Mouse (Mus musculus): ENCODE data around the gene Tnrc18. TPM values are rescaled to one million over a fixed set of nuclear protein-coding genes. Genes with fewer than 3 reads are reported as not detected.

The Tnrc18 gene
- polyA plus RNA-seq, 1 experiment from 2014 or later, result 32.3 TPM

DNA sequence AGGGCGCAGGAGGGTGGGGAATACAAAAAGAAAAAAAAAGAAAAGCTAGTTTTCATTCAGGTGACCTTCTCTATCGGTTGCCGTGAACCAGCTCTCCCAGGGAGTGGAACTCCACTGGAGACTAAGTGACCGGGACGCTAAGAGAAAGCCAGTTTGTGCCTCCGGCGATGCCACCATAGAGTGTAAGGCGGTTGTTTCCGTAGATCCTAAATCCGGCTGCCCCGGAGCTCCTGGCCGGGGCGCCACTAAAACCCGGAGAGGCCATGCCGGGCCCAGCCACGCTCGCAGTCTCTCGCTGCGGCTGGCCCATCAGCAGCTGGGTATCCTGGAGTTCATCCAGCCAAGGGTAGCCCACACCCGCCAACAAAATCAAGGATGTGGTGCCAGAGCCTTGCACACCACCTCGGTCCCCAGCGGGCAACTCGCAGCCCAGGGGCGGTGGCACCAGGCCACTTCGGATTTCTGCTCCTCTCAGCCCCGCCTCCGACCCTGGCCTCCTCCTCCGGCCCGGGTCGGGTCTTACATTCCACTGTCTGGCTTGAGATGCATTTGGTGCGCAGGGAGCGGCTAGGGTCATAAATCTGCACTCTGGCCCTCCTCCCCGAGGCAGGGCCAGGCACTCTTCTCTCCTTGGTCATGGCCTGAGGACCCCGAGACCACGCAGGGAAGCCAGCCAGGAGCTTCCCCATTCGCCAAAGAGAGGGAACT is 4.0 kb upstream of the Tnrc18 start:
- WGBS, result 0% methylated on average over 36 of the region's 36 CpGs
- peaks cover 30% of the 10 kb centered on the region for H3K4me1 ChIP-seq
- H3K9ac ChIP-seq, result peak overlapping the region; percentile 65

DNA sequence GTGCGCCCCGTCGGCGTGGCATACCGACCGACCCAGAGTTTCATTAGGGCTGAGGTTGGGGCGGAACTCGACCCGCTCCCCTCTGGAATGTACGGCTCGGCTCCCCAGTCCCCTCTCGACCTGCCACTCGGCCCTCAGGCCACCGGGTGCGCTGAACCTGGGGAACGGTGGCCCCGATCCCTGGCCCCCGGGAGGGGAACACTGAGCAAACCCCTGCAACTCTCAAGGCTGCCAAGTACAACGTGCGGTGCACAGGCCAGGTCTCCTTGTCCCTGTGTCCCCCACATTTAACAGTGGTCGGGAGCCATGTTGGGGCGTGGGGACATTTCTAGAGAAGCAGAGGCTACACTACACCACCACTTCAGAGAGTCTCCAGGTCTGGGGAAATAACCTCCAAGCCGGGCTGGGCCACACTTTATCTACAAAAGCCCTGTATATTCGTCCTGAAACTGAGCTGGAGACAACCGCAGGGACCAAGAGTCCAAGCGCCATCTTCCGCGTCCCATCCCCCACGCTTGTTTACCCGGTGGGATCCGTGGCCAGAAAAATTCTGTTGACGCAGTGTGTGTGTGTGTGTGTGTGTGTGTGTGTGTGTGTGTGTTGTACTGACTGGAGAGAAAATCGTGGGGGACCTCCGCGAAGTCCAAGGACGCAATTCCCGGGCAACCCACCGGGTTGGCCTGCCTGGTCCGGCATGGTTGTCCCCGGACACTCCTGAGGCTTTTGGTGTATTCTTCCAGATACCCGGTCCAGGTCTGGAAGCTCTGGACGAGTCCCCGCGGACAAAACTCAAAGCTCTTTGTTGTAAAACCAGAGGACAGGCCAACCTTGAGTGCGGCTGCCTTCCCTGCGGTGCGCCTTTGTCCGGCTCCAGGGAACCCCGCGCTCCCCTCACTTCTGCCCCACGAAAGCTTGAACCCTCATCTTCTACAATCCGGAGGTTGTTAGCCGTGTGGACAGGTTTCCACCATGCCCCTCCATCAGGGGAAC is 3.1 kb upstream of the Tnrc18 start:
- Histone ChIP-seq H3K4me2 (peak overlapping the region; percentile 87), H3K9me3 (no peaks in the 10 kb centered on the region), H3K4me1 (peaks cover 28% of the 10 kb centered on the region), H3K4me3 (peak overlapping the region; percentile 88), H3K27me3 (no peaks in the 10 kb centered on the region), H3K27ac (peak overlapping the region; percentile 100), H3K36me3 (no peaks in the 10 kb centered on the region), H3K9ac (peak overlapping the region; percentile 65)
- under 1% methylated on average over 52 of the region's 53 CpGs for WGBS
- no peak for ATAC-seq (ENCODE audit: borderline replicate concordance, extremely low read depth, low FRiP score, low TSS enrichment)

More for the DNA sequence above, 4.0 kb upstream of the Tnrc18 start:
- H3K36me3 ChIP-seq, result no peaks in the 10 kb centered on the region
- H3K27ac ChIP-seq, result peak overlapping the region; percentile 100
- ATAC-seq (ENCODE audit: borderline replicate concordance, extremely low read depth, low FRiP score, low TSS enrichment), result peak; percentile 33; the same call in 1 of the 2 replicates
- peak overlapping the region; percentile 88 for H3K4me3 ChIP-seq
- peak overlapping the region; percentile 87 for H3K4me2 ChIP-seq
- no peaks in the 10 kb centered on the region for H3K27me3 ChIP-seq
- no peaks in the 10 kb centered on the region for H3K9me3 ChIP-seq

DNA sequence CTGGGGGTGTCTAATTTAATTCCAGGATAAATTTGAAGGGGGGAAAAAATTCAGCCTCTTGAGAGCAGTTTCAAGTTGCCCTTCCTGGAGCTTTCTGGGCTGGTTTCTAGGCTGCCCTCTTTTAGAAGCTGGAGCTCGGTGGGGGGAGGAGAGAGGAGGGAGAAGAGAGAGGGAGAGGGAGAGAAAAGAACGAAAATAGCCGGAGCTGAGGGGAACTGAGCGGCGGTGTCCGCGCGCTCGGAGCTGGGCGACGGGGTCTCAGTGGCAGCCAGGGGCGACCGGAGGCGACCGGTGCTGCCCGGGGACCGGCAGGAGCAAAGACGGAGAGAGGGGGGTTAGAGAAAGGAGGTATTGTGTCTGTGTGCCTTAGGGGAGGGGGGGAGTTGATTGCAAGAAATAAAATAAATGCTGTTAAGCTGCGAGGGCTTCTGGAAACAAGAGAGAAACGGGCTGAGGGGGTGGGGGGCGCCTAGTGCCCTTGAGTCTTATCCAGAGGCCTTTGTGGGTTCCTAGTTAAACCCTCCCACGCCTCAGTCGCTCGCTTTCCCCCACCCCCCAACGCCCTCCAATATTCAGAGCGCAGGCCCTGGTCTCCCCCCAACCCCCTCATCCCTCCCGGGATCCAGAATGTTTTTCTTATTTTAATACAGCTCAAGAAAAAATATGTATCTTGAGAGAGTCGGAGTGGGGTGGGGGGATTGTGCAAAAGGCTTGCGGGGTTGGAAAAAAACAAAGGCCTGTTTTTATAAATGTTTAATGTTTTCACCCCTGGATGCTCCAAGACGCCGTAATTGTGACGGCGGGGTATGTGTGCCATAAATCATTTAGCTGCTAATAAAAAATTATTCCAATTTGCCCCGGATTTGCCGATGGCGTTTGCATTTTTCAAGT is 2.2 kb upstream of the Tnrc18 start:
- under 1% methylated on average over 36 of the region's 36 CpGs for WGBS
- ATAC-seq (ENCODE audit: borderline replicate concordance, extremely low read depth, low FRiP score, low TSS enrichment), result no peak
- H3K9ac ChIP-seq, result peak overlapping the region; percentile 65

DNA sequence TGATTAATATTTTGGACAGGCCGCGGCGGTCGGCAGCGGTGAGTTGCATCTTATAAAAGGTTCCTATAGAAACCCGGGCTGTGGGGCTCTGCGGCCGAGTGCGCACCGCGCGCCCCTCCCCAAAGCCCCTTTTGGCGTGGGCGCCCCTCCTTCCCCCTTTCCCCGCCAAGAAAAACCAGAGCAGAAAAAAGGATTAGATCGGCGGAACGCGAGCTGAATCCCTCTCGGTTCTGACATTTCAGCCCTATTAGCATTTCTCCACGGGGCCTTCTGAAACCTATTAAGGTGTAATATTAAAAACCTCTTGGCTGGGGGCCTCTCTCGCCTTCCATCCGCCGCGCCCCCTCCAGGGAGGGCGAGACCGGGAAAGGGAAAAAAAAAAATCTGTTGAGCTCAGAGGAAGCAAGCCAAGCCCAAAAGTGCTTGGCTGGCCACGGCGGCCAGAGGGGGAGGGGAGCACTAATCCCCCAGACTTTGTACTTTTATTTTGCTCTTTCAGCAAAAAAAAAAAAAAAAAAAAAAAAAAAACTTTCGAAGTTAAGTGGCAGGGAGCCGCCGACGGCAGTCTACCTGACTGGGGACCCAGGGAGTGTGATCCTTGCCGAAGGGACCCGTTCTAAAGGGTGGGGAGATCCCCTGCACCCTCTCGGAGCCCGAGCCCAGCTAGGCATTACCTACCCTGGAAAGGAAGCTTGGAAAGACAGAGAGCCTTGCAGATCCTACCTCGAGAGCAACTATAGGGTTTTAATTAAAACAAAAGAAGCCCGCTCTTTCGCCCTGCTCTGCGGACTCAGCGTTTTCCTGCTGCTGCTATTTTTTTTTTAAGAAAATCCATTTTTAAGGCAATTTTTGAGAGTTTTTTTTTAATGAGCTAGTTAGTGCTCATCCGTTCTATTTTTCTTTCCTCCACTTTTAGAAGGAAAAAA is 1.2 kb upstream of the Tnrc18 start:
- H3K4me3 ChIP-seq, result peak overlapping the region; percentile 88
- H3K36me3 ChIP-seq, result no peaks in the 10 kb centered on the region
- H3K4me1 ChIP-seq, result peaks cover 9% of the 10 kb centered on the region
- ATAC-seq (ENCODE audit: borderline replicate concordance, extremely low read depth, low FRiP score, low TSS enrichment), result no peak
- peak overlapping the region; percentile 65 for H3K9ac ChIP-seq
- peak overlapping the region; percentile 87 for H3K4me2 ChIP-seq
- H3K9me3 ChIP-seq, result no peaks in the 10 kb centered on the region
- H3K27ac ChIP-seq, result peak overlapping the region; percentile 100
- under 1% methylated on average over 43 of the region's 43 CpGs for WGBS
- H3K27me3 ChIP-seq, result no peaks in the 10 kb centered on the region

More for the DNA sequence above, 2.2 kb upstream of the Tnrc18 start:
- no peaks in the 10 kb centered on the region for H3K27me3 ChIP-seq
- H3K36me3 ChIP-seq, result no peaks in the 10 kb centered on the region
- H3K27ac ChIP-seq, result peak overlapping the region; percentile 100
- no peaks in the 10 kb centered on the region for H3K9me3 ChIP-seq
- H3K4me1 ChIP-seq, result peaks cover 18% of the 10 kb centered on the region
- peak overlapping the region; percentile 87 for H3K4me2 ChIP-seq
- peak overlapping the region; percentile 88 for H3K4me3 ChIP-seq

DNA sequence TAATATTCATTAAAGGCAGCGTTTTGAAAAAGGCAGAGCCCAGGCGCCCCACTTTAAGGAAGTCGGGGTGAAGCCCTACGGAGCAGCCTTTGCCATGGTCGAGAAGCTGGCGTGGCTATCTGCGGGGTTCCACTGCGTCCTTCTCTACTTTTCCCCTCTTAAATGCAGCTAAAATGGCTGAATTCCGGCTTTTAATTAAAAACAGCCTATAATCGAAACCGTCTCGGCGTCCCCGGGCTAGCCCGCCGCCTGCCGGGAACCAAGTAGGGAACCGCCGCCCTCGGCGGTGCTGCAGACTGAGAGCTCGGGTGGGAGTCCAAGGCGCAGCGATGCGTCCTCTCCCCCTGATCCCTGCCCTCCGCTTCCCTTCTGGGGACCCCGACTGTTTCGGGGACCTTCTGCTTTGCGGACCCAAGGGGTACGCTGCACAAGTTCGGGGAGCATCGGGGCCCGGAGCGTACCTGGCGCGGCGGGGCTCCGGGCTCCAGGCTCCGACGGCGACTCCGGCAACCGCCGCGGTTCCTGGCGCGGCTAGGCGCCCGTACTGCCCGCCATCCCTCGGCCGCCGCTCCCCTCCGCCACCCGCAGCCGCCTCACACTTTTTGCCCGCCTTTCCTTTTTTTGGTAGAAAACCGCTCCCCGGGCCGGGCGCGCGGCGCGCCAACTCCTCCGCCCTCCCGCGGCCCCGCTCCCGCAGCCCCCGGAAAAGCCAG is 495 bp downstream of the Tnrc18 start:
- H3K9ac ChIP-seq, result peak overlapping the region; percentile 99
- no peaks in the 10 kb centered on the region for H3K27me3 ChIP-seq
- 0% methylated on average over 71 of the region's 71 CpGs for WGBS

DNA sequence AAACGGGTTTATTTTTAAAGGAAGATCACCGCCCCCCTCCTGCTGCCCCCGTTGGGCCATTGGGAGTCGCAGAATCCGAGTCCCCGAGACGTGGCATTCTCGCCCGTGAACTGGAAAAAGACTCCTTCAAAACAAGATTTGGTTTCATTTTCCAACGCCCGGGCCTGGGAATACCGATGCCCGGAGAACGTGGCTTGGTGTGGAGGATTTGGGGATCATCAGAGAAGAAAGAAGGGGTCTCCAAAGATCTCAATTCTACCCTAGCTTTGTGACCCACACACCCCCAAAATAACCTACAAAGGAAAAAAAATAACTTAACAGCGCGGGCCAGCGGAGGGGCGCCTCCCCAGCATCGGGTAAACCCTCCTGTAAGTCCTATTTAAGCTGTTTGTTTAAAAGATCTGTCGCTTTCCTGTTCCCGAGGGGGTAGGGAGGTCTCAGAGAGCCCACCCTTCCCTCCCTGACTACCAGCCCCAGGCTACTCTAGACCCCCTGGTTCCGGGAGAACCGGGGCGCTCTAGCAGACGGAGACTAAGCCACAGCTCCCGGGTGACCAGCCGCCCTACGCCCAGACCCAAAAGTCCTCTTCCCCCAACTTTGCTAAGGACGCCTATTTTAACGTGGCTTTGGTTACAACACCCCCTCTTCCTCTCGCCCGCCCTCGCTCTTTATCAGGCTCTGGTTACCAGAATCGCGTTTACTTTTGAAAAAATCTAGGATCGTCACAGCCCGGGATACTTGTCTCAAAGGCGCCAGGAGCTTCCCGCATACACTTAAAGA is 1.2 kb downstream of the Tnrc18 start:
- Histone ChIP-seq H3K27me3 (no peaks in the 10 kb centered on the region), H3K4me1 (peaks cover 25% of the 10 kb centered on the region), H3K9me3 (no peaks in the 10 kb centered on the region), H3K36me3 (no peaks in the 10 kb centered on the region), H3K9ac (peak overlapping the region; percentile 99), H3K4me2 (peak overlapping the region; percentile 91), H3K27ac (peak overlapping the region; percentile 100), H3K4me3 (peak overlapping the region; percentile 88)
- no peak for ATAC-seq (ENCODE audit: borderline replicate concordance, extremely low read depth, low FRiP score, low TSS enrichment)
- under 1% methylated on average over 39 of the region's 39 CpGs for WGBS

More for the DNA sequence above, 495 bp downstream of the Tnrc18 start:
- Histone ChIP-seq H3K4me3 (peak overlapping the region; percentile 88), H3K4me2 (peak overlapping the region; percentile 91), H3K4me1 (peaks cover 17% of the 10 kb centered on the region), H3K9me3 (no peaks in the 10 kb centered on the region), H3K27ac (peak overlapping the region; percentile 100), H3K36me3 (no peaks in the 10 kb centered on the region)
- no peak for ATAC-seq (ENCODE audit: borderline replicate concordance, extremely low read depth, low FRiP score, low TSS enrichment)

DNA sequence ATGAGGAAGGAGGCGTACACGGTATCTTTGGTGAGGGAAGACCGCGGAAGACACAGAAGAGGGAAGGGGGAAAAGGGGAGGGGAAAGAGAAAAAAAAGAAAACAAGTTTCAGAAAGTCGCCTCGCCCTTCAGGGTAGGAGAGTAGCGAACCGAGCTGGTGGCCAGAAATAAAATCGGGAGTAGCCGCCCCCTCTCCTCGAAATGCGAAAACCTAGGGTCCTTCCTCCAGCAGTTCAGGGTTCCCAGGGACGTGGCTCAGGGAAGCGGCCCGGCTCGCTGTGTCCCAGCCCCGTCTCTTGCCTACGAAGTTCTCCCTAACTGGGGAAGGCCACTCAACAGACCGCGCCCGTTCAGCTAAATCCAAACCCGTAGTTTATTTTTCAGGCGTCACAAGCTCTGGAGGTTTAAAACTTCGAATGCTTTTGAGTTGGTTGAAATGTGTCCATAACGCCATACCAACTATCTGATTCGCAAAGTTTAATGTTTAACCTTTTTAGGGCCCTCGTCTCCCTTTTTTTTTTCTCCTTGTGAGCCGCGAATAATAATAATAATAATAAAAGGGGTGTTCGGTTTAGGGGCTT is 2.0 kb downstream of the Tnrc18 start:
- H3K4me1 ChIP-seq, result peaks cover 32% of the 10 kb centered on the region
- under 1% methylated on average over 30 of the region's 30 CpGs for WGBS
- peak overlapping the region; percentile 99 for H3K9ac ChIP-seq
- no peaks in the 10 kb centered on the region for H3K27me3 ChIP-seq
- no peak for ATAC-seq (ENCODE audit: borderline replicate concordance, extremely low read depth, low FRiP score, low TSS enrichment)
- peak overlapping the region; percentile 100 for H3K27ac ChIP-seq
- H3K4me2 ChIP-seq, result peak overlapping the region; percentile 91
- peak overlapping the region; percentile 88 for H3K4me3 ChIP-seq
- H3K9me3 ChIP-seq, result no peaks in the 10 kb centered on the region
- H3K36me3 ChIP-seq, result no peaks in the 10 kb centered on the region

DNA sequence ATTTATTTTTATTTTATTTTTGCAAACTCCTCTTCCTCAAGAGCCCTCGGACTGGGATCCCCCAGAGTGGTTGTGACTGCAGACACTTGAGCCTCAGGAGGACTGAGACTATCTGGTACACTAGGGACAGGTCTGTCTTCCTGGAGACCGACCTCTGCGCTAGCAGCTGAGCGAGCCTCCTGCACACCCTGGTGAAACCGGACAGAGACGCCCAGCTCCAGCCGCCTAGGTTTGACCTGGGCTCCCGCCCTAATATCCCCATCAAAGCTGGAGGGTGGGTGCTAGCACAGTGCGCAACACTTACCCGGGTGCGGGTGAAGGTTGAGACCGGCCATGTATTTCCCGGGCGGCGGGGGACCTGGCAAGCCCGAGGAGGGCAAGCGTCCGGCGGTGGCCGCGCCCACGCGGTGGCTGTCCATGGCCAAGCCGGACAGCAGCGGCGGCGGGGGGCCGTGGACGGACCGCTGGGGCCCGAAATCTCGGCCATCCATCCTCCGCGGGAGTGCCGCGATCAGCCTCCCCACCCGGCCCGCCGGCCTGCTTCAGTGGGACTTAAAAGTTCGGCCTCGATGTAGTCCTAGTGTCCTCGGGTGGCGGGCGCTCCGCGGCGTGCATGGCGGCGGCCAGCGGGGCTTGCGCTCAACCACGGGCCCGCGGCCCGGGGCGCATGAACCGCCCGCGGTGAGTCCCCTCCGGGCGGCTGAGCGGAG is 2.6 kb downstream of the Tnrc18 start:
- under 1% methylated on average over 58 of the region's 62 CpGs for WGBS
- Histone ChIP-seq H3K36me3 (no peaks in the 10 kb centered on the region), H3K9ac (peak overlapping the region; percentile 99), H3K27me3 (no peaks in the 10 kb centered on the region), H3K4me2 (peak overlapping the region; percentile 91), H3K4me1 (peaks cover 33% of the 10 kb centered on the region), H3K27ac (peak overlapping the region; percentile 100), H3K4me3 (peak overlapping the region; percentile 88), H3K9me3 (no peaks in the 10 kb centered on the region)
- no peak for ATAC-seq (ENCODE audit: borderline replicate concordance, extremely low read depth, low FRiP score, low TSS enrichment)

DNA sequence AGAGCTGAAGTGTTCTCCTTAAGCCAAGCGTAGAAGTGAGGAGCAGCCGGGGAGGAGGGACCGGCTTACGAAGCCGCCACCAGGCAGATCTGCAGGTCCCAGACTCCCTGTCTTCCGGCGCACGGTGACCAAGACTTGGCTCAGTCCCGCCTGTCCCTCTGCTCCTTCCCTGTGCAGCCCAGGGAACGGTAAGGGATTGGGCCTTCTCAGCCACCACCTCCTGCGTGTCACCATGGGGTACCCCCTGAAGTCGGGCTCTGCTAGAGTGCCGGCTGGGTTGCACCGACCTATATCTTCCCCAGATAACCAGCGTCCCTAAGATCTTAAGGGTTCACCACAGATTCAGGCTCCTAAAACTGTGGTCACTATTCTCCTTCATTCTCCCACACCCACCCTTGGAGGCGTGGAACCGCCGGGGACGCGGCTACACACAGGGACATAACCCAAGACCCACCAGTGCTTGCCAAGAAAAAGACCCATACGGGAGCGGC is 3.3 kb downstream of the Tnrc18 start:
- peak overlapping the region; percentile 91 for H3K4me2 ChIP-seq
- H3K27ac ChIP-seq, result peak overlapping the region; percentile 100
- H3K4me1 ChIP-seq, result peaks cover 33% of the 10 kb centered on the region
- H3K4me3 ChIP-seq, result peak overlapping the region; percentile 88
- under 1% methylated on average over 22 of the region's 22 CpGs for WGBS
- no peaks in the 10 kb centered on the region for H3K27me3 ChIP-seq
- ATAC-seq (ENCODE audit: borderline replicate concordance, extremely low read depth, low FRiP score, low TSS enrichment), result no peak
- peak overlapping the region; percentile 99 for H3K9ac ChIP-seq
- 0 out of 2 replicates have a peak, but pooled peaks cover 4% of the 10 kb centered on the region for H3K36me3 ChIP-seq
- no peaks in the 10 kb centered on the region for H3K9me3 ChIP-seq

All from lung, embryonic 15.5 days (tissue).